Mouse (Mus musculus): ENCODE results near the gene Nfatc2ip.

- TF ChIP-seq POLR2A (IDR thresholded peaks at IDR 0.05; ENCODE audit: insufficient read length, low read depth) (no peak), TCF3 (IDR thresholded peaks at IDR 0.05; ENCODE audit: insufficient read length, low read depth) (no peak), SRF (IDR thresholded peaks at IDR 0.05; ENCODE audit: control insufficient read depth, insufficient read length, low read depth) (no peak), E2F4 (IDR thresholded peaks at IDR 0.05; ENCODE audit: insufficient read depth) (no peak), MAX (IDR thresholded peaks at IDR 0.05; ENCODE audit: low read depth) (no peak), MYOD1 (IDR thresholded peaks at IDR 0.05; ENCODE audit: control insufficient read depth in 1 of 3, insufficient read length in 2 of 3, low read depth in 2 of 3) (no peak), POLR2AphosphoS2 (IDR thresholded peaks at IDR 0.05; ENCODE audit: insufficient read length, low read depth) (no peak), USF1 (IDR thresholded peaks at IDR 0.05; ENCODE audit: low read depth) (no peak), MYOG (IDR thresholded peaks at IDR 0.05; ENCODE audit: control insufficient read depth in 1 of 3, insufficient read depth in 1 of 3, insufficient read length in 2 of 3, low read depth in 2 of 3) (no peak), CEBPB (IDR thresholded peaks at IDR 0.05; ENCODE audit: insufficient read depth, poor library complexity, severe bottlenecking) (no peak)
Measured at GRCm38 (mm10) chr7:126383565-126383964, 13.0 kb downstream of the Nfatc2ip start.

Measured in myocyte (in vitro differentiated cells).